Mouse (Mus musculus): ENCODE data around the gene Ica1. TPM values are rescaled to one million over a fixed set of nuclear protein-coding genes. Genes with fewer than 3 reads are reported as not detected.
A peak's percentile ranks its signal among the peaks of the same experiment; 100 is the strongest.

Ica1 gene
- total RNA-seq, 2 experiments from 2014 or later, result 3.1 to 3.8 TPM

DNA sequence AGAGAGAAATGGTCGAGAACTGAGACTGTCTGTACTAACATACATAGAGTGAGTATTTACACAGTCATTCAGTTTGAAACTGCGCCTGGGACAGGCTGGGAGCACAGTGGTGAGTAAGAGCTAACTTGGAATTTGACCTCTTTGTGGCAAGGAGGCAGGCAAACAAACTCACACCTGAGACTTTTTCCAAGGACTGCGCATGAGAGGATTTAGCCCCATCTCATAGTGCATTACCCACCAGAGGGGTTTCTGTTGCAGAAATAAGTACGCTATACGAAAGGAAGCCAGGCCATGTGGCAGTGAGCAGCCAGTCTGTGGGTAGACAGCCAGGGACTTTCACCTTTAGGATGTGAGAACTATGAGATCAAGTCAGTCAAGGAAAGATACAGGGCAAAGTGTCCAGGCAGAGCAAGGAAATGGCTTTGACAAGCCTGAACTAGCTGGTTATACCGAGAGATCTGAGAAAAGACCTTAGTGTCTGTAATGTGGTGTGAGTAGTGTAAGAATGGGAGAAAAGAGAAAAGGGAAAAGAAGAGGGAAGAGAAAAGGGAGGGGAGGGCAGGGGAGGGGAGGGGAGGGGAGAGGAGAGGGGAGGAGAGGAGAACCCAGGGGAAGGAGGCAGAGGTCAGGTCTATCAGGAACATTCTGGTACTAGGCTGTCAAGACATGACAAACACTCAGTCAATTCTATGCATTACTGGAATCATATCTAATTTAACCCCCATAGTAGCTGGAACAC lies 25.1 kb downstream of the Ica1 start:
- intact Hi-C loops (cut with DNase I; ENCODE audit: low total_unique reads), result no loop called here
- no peak for DNase-seq

GRCm38 (mm10) chr6:8744886-8745285 lies 33.4 kb downstream of the Ica1 start:
- DNase-seq, result no peak

GRCm38 (mm10) chr6:8744273-8744785 lies 34.0 kb downstream of the Ica1 start:
- intact Hi-C loops (cut with DNase I; ENCODE audit: low total_unique reads), result no loop called here
- DNase-seq, result no peak

More at GRCm38 (mm10) chr6:8744886-8745285, 33.4 kb downstream of the Ica1 start:
- intact Hi-C loops (cut with DNase I; ENCODE audit: low total_unique reads), result no loop called here

DNA sequence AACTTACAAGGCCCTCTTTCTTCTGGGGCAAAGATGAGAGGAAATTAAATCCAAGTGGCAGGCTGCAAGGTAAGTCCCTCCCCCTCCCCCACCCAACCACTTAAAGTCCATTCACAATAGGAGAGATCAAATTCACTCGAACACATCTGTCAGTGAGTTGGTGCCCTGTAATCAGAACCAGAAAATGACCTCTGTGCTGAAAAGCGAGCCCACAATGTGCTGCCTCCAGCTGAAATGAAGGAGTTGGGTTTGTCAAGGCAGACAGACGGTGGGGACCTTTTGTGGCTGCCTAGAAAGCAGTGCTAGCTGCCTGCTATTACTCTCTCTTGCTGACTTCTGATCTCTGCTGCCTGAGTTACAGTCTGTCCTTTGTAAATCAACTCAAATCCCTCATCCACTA lies 35.8 kb downstream of the Ica1 start:
- intact Hi-C loops (cut with DNase I; ENCODE audit: low total_unique reads), result no loop called here

DNA sequence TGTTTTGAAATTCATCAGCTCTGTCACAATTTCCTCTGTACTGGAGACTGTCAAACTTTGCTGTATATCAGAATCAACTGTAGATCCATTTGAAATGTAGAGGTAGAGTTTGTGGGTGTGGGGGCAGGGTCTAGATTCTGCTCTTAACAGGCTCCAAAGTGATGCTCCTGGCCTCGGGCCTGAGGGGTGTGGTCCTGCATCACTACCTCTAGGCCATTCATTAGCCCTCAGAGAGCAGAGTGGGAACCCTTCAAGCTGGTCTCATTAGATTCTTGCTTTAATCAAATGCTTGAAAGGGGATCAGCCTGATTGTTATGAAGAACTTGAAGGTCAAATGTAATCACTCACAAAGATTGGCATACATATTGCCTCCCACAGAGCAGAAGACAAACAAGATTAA lies 36.6 kb downstream of the Ica1 start:
- DNase-seq, result no peak
- intact Hi-C loops (cut with DNase I; ENCODE audit: low total_unique reads), result no loop called here

More for the DNA sequence above, 35.8 kb downstream of the Ica1 start:
- no peak for DNase-seq

GRCm38 (mm10) chr6:8740092-8740491 lies 38.2 kb downstream of the Ica1 start:
- no peak for DNase-seq
- intact Hi-C loops (cut with DNase I; ENCODE audit: low total_unique reads), result no loop called here

GRCm38 (mm10) chr6:8738396-8738795 lies 39.9 kb downstream of the Ica1 start:
- no peak for DNase-seq
- intact Hi-C loops (cut with DNase I; ENCODE audit: low total_unique reads), result loop anchor here (10.0 kb wide), 2 partner anchors 464 to 674 kb away; no protein-coding TSS in a partner anchor

DNA sequence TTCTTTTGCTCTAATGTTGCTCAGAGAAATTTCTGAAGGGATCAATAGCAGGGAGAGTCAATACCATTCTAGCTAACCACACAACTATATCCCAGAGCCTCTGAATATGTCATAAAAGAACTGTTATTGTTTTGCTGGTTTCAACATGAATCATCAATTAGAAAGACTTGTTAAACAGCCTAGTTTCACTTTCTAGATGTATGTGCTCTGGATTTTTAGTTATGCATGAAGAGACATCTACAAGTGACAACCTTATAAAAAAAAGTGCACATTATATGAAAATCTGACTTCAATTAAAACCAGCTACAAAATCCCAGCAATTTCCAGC lies 41.8 kb downstream of the Ica1 start:
- intact Hi-C loops (cut with DNase I; ENCODE audit: low total_unique reads), result loop anchor here (10.0 kb wide), 2 partner anchors 462 to 672 kb away; no protein-coding TSS in a partner anchor
- DNase-seq, result no peak

DNA sequence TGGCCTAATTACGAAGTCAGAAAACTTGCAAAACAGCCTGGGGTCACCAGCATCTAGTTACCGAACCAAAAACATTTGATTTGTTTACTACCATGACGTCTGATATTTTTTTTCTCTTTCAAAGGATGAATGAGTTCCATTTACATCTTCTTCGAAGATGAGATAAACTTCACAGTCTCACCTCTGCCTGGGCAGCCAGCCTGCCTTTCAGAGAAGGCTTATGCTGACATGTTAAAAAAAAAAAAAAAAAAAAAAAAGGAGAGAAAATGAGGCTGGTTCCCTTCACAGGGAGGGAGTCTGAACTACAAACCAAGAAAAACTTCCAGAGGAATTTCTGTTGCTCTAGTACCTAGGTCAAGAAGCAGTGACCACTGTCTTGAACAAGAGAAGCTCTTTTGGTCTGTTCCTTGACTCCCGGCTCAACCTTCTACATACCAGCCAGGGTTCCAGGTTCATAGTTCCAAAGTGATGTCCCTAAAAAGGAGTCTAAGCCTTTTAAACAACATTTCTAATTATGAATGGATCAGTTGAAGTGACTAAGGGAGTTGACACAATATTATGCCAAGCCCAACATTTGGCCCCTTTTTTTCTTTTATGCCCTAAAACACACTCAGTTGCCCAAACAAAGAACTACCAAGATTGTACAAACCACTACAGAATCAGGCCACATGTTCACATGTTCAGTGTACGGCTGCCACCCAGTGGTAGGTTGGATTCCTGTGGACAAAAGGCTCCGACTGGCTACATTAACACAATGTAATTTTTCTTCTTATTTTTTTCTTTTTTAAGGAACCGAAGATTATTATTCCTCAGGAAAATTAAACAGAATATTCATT lies 42.4 kb downstream of the Ica1 start:
- DNase-seq, result peak; percentile 63
- intact Hi-C loops (cut with DNase I; ENCODE audit: low total_unique reads), result loop anchor here (10.0 kb wide), 2 partner anchors 461 to 671 kb away; no protein-coding TSS in a partner anchor

- DNase-seq, result no peak
- intact Hi-C loops (cut with DNase I; ENCODE audit: low total_unique reads), result loop anchor here (10.0 kb wide), 2 partner anchors 460 to 670 kb away; no protein-coding TSS in a partner anchor
Observed at GRCm38 (mm10) chr6:8735044-8735443, 43.2 kb downstream of the Ica1 start.

DNA sequence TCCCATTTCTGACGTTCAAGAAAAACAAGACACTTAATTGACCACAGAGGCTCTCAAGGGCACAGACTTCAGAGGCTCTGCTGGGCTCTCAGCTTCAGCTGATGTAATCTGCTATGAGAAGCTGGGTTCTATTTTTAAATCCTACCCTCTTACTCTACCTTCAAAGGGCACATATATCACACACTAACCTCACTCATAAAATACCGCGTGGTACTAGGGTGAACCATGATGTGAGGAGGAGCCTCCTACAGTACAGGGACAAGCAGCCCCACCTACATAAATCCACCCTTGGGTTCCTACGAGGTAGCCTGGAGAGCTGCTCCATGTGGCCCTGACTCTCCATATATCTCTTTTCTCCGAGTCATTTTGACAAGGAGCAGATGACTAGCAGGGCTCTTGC lies 45.8 kb downstream of the Ica1 start:
- intact Hi-C loops (cut with DNase I; ENCODE audit: low total_unique reads), result loop anchor here (10.0 kb wide), 2 partner anchors 458 to 668 kb away; no protein-coding TSS in a partner anchor
- no peak for DNase-seq

DNA sequence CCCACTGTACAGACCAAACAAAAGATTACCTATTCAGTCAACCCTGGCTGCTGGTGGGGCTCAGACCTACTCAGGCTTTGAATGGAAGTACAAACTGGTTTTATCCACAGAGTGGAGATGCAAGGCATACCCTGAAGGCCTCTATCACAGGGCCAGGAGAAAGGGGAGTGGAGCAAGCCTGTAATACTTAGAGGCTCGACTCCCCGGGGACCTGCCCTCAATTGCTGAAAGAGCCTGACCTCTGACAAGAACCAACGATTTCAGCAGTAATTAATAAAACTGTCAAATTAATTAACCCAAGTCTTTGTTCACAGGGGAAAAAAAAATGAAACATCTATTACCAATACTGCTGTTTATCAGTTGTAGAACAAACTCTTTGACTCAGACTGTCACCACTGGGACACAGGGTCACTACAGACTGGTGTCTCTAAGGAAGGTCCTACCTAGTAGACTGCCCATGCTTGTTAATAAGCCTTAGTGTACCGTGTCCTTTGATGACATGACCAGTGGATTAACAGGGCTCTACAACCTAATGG lies 46.6 kb downstream of the Ica1 start:
- intact Hi-C loops (cut with DNase I; ENCODE audit: low total_unique reads), result loop anchor here (10.0 kb wide), 2 partner anchors 457 to 667 kb away; no protein-coding TSS in a partner anchor
- DNase-seq, result no peak

- intact Hi-C loops (cut with DNase I; ENCODE audit: low total_unique reads), result loop anchor here (10.0 kb wide), 2 partner anchors 456 to 666 kb away; no protein-coding TSS in a partner anchor
Observed at GRCm38 (mm10) chr6:8730433-8730832, 47.9 kb downstream of the Ica1 start.

DNA sequence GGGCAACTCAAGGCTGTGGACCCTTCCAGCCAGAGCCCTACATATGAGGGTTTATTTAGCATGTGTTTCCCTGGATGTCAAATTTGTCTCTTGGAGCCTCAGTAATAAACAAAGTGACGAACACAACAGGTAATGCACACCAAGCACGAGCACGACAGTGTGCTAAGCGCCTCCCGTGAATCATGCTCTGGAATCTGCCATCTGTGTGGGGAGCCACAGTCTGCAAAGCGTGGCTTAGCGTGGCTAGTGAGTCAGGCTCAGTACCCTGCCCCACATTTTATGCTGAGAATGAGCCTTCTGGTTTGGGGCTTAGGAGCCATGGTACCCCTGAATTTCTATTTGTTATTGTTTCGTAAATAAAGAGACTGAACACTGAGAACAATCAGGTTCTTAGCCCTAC lies 50.5 kb downstream of the Ica1 start:
- intact Hi-C loops (cut with DNase I; ENCODE audit: low total_unique reads), result no loop called here
- DNase-seq, result no peak

More at GRCm38 (mm10) chr6:8730433-8730832, 47.9 kb downstream of the Ica1 start:
- no peak for DNase-seq

DNA sequence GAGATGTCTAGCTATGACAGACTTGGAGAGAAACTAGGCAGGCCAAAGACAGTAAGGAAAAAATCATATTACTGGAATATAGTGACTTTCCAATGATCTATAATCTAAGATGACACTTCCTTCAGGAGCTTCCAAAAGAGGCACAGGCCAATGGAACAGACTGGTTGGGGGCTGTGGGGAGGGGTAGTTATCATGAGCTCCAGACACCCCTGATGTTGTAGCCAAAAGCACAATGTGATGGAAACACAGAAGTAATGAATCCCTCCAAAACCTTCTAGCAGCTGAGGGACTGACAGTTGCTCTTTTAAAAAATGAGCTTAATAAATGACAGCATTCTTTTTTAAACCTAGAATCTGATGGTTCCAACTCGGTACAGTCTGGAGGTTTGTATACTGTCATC lies 52.7 kb downstream of the Ica1 start:
- intact Hi-C loops (cut with DNase I; ENCODE audit: low total_unique reads), result no loop called here
- no peak for DNase-seq

GRCm38 (mm10) chr6:8719692-8720091 lies 58.6 kb downstream of the Ica1 start:
- intact Hi-C loops (cut with DNase I; ENCODE audit: low total_unique reads), result no loop called here
- no peak for DNase-seq

DNA sequence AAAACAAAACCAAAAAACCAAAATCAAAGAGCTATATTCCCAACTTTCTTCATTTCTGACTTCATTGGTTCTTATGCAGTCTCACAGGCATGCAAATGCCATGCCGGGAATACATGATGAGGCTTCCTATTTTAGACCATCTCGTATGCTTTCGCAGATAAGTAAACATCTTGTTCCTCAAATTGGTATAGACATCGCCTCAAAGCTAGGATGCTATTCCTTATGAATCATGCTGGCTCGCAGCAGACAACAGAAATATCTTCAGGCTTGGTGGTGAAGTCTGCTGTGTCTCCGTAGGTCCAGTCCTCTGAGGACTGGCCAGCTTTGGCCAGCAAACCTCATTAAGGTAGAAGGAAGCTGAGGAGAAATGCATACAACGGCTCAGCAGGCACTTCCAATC lies 60.3 kb downstream of the Ica1 start:
- intact Hi-C loops (cut with DNase I; ENCODE audit: low total_unique reads), result no loop called here
- no peak for DNase-seq

DNA sequence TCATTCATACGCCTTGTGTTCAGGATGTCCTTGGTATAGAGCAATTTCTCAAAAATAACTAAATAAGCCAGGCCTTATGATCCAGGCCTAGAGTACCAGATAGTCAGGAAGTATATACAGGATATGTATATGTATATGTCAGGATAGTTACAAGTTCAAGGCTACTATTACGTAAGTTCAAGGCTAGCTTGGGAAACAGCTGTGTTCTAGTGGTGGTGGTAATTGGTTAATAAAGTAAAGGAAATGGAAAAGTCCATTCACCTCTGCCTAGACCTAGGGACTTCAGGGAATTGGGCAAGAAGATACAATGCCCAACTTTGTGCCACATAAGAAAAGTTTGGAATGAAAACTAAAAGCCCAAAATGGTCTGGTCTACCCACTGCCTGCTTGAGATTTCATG lies 61.7 kb downstream of the Ica1 start:
- intact Hi-C loops (cut with DNase I; ENCODE audit: low total_unique reads), result no loop called here
- no peak for DNase-seq

DNA sequence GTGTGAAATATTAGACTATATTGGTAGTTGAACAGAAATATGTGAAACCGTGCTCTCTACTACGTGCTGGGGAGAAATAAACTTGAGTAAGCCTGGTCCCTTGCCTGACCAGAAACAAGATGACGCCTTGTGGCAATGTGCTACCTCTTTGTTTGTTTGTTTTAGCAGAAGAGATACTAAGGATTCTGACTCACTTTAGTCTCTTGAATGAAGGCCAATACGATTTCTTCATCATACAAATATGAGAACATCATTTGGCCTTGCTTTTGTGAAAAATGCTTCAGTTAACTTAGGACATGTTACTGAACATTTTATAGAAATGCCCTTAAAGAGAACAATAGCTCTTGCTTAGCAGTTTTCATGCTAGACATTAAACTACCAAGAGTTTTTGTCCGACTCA lies 67.0 kb downstream of the Ica1 start:
- intact Hi-C loops (cut with DNase I; ENCODE audit: low total_unique reads), result no loop called here
- DNase-seq, result no peak

Measured in gastrocnemius, postnatal 14 days (tissue).